Mouse (Mus musculus) CD4-positive, CD25-positive, alpha-beta regulatory T cell, adult 2 months (primary cell): Measurements from ENCODE around the gene Naa16.

Experiments used
- DNase-seq: peaks from one replicate; pipeline ENCODE4 v3.0.0-alpha.2; 2012; ENCODE audit warnings: low read depth, low spot score

Gene Naa16

DNA sequence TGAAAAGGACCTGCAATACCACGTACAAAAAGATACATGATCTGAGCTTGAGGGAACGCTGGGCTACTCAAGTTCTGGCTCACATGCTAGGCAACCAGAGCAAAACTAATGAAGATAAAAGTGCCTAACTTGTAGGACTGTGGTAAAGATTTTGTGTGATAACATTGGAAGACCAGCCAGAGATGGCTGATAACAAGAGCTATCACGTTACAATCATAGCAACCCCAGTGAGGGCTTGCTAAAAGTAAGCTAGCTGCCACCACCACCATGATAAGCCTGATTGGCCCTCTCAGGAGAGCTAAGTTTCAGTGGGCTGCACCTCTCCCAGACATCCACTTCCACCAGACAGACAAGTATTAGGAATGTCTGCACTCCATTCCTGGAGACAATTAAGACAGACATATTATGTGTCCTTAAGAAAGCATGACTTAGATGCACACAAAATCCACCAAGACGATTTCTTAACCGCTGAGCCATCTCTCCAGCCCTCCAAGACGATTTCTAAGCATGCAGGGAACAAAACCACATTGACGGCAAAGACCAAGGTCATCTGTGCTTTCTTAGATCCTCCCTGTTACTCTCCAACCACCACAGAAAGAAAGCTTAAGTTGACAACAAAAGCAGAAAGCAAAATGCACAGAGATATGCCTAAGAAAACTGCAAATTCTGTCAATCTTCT lies 92.1 kb downstream of the Naa16 start:
- DNase-seq: no peak

DNA sequence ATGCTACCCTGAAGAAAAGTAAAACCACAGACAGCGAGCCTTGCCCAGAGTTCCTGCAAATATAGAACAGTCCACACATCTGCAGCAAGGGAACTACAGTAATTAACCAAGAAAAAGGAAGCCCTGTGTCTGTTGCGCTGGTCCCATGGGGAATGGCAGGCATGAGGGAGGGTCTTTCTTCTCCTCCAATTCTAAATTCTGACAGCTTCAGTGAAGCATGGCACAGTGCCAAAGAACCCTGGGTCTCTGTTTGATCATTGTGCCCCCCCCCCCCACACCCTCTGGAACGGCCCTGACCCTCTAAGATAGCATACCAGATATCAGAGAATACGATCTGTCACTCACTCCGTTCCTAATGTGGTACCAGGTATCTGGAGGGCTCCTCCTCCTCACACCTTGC lies 93.7 kb downstream of the Naa16 start:
- DNase-seq: no peak

DNA sequence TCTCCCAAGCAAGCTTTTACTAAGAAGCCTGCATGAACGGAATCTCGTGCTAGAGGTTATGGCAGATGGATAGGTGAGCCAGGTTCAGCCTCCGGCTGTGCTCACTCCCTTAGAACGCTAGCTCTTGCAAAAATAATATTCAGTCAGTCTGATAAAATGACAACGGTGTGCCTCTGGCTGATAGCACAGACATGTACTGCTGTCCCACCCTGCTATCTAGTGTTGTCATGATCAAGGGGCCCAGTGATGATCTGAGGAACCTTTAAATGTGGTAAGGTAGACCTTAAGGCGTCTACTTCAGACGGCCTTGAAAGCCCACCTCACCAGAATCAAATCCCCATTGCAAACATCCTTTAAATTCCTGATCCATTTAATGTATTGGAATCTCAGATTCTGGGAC lies 94.4 kb downstream of the Naa16 start:
- DNase-seq: no peak

DNA sequence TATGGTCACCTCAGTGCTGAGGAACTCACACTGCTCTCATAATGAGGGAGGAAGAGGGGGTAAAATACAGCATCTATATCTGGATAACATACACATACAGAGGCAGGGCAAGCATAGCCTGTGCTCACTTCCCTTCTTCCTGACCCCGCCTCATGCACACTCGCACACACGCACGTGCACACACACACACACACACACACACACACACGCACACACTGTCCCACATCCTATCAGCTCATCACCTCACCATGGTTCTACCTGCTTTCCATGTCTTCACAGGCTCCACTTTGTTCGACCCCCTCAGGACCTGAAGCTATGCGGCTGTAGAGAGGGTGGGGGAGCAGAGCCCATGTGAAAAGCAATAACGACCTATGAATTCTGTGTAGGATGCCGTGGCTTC lies 95.0 kb downstream of the Naa16 start:
- peak; percentile 42 for DNase-seq

DNA sequence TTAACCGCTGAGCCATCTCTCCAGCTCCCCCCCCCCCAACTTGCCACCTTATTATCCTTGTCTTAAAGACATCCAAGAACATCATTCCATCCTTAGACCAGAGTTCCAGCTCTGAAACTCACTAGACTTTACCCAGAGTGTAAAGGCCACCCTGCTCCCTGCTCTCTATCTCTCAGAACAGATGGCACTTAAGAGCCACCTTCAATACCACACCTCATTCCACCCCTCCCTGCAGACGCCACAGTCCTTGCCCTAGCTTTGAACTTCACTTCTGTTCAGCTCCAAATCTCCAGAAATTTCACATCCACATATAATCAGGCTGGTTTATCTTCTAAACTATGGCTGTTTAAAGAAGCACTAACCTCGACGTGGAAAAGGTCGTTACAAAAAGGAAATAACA lies 95.6 kb downstream of the Naa16 start:
- no peak for DNase-seq

DNA sequence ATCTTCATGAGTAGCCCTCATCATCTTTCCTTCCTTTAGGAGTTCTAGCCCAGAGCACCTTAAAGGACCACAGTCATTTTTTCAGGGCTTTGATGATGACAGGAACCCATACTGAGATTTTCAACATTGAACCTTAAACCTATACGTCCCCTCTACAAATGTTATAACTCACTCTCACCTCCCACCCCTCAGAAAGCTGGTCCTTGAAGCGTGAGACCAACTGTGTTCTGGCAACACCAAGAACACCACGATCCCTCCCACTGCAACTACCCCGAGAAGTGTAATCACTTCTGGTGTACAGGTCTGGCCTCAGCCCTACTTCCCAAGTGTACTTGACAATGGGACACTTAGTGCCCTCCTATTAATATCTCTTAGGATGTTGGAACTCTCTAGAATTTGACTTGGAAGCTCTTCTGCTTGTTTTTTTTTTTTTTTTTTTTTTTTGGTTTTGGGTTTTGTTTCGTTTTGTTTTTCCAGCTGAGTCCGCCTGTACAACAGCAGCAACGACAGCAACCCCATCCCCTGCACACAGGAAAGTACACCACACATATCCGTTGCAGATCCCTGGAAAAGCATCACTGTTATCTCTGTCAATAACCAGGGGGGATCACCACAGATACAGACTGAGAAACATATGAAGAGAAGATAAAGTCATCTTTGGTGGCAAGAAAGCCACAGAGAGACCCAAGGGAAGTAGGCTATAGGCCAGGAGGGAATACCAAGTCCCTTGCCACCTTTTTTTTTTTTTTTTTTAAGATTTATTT lies 96.3 kb downstream of the Naa16 start:
- DNase-seq: peak; percentile 37

GRCm38 (mm10) chr14:79293119-79293780 lies 97.3 kb downstream of the Naa16 start:
- peak; percentile 86 for DNase-seq

DNA sequence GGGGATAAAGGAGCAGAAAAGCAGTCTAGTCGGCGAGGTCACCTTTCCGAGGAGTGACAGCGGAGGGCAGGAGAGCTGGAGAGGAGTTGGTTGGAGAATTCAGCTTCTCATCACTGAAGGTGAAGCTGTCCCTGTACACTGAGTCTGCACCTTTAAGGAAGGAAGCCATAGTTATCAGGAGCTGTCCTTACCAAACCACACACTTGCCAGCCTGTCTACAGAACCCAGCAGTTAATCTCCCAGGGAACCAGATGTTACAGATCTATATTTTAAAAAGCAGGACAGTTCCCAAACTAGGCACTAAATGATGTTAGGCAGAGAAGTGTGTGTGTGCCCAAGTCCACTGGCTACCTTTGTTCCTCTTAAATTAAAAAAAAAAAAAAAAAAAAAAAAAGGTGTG lies 98.9 kb downstream of the Naa16 start:
- DNase-seq: no peak

DNA sequence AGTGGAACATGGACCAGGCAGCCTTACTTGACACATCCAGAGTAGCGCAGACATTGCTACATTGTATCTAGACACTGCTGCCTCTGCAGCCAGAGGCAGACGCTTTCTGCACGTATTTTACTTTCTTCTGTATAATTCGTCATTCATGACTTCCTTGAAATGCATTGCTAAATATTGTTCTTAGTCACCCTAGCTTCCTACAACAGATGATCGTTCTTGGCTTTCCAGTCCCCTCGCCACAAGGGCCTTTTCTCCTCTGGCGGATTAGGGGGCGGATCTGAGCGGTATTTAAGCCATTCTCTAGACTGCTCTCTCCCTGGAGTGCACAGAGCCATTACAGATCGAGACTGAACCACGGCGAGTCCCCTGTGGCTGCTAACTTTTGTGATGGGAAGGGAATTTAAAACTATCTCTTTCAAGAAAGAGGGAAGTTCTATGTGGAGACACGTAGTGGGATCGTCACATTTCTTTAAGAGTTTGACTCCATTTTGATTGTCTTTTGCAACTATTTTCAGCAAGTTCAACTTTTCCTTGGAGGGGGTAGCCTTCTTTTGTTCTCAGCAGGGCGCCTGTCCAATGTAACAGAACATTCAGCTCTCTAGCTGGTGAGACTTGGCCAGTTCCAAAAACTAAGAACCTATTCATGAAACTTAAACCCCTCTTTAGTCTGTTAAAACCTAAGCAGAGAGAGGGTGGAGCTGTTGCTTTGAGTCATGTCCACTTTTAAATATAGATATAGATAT lies 99.7 kb downstream of the Naa16 start:
- peak; percentile 33 for DNase-seq

DNA sequence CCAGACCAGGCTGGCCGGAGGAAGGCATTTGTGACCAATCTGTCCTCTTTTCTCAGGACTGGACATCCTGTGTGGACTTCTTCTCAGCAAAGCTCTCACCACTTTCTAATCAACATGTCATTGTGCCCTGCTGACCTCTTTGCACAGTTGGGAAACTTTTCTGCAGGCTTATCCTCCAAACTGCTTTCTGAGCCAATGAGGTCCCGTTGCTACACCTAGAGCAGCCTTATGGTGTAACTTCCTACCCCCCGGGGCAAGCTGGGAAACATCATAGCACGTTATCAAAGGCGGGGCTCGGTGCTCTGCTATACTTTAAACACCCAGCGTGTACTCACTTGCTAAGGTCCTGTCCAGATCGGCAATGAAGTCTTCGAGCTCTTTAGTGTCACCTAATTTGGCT lies 100.7 kb downstream of the Naa16 start:
- no peak for DNase-seq

- DNase-seq: peak; percentile 78
These were observed 102.3 kb downstream of the Naa16 start for GRCm38 (mm10) chr14:79288280-79288679.

- DNase-seq: no peak
These were observed 103.2 kb downstream of the Naa16 start for GRCm38 (mm10) chr14:79287251-79287863.

GRCm38 (mm10) chr14:79285549-79285948 lies 105.0 kb downstream of the Naa16 start:
- DNase-seq: no peak

DNA sequence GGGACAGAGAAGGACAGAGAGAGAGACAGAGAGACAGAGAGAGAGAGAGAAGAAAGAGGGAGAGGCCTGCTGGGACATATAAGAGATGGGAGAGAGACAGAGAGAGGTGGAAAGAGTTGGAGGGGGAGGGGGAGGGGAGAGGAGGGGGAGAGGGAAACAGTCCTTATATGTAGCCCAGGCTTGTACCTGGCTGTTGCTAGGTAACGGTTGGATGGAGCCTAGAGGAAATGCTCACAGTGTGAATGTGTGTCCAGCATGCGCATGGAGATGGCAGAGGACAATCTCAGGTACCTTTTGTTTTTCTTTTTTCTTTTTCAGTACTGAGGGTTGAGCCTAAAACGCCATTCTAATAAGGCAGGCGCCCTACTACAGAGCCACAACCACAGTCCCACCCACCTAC lies 106.0 kb downstream of the Naa16 start:
- no peak for DNase-seq

DNA sequence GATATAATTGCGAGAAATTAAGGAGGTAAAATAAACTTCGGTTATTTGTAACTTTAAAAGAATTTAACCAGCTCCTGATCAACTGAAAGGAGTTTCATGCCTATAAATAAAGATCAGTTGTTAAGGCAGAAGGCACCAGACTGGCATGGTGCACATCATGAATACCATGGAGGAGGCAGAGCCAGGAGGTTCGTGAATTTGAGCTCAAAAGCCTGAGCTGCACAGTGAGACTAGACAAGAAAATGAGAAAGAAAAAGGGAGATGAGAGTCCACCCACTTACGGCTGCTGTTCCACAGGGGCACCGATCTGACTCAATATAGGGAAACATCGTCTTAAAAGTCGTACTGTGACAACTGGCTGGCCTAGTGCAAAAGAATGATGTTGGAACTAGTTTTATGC lies 106.6 kb downstream of the Naa16 start:
- DNase-seq: no peak

- no peak for DNase-seq
These were observed 108.6 kb downstream of the Naa16 start for GRCm38 (mm10) chr14:79281894-79282553.

DNA sequence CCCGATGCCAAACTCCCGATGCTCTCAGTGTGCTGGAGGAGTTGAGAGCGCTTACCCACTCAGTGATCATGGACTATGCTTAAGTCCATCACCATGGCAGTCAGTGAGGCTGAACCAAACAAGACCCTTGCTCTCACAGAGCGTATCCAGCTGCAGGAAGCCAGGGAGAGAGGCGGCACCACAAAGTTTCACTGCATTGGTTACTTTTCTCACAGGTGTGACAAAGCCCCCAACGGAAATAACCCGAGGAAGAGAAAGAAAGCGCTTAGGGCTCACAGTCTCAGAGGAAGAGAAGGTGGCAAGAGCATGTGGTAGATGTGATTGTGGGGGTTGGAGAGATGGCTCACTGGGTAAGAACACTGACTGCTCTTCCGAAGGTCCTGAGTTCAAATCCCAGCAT lies 110.1 kb downstream of the Naa16 start:
- DNase-seq: peak; percentile 44

- no peak for DNase-seq
These were observed 111.1 kb downstream of the Naa16 start for GRCm38 (mm10) chr14:79279494-79279893.

DNA sequence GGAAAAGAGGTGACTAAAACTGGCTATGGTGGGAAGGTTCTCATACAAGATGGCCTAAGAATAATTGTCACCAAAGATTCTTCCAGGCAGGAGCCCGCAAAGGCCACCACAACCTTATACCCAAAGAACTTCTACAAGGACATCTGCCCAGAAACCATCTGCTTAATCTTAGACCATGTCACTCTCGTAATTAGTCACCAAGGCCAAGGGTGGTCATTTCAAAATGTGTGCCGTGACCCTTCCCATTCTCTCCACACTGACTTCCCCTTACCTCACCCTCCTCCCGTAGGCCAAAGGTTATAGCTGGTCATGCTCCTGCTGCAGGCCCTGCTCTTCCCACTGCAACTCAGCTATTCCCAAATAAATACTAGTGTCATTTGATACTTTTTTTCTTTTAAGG lies 111.7 kb downstream of the Naa16 start:
- no peak for DNase-seq

GRCm38 (mm10) chr14:79277922-79278321 lies 112.7 kb downstream of the Naa16 start:
- no peak for DNase-seq

DNA sequence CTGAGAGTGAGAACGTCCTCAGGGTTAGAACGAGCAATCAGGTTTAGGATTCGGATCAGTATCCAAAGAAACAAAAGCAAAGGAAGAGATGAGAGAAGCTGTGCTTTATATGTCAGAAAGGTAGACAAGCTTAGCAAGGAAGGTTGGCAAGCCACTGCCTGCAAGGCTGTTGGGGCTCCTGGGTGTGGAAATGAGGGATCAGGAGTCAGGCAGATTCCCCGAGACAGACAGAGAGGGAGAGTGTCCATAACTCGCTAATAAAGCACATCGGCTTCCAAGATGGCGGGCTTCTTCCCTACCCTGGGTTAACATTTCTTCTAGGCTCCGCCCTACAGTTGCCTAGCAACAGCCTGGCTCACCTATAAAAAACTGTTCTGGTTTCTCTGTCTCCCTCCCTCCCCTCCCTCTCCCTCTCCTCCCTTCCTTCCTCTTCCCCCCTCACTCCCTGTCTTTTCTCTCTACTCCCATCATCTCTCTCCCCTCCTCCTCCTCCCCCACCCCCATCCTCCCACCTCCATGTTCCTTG lies 114.6 kb downstream of the Naa16 start:
- peak; percentile 20 for DNase-seq
